In genomic region chr9:45633036-45633435, GRCm38 (mm10) we compare ENCODE assay signal across 8 mouse cellular contexts.
DNase-seq lines count a peak whose midpoint lies in the region; ATAC-seq and TF ChIP-seq lines count a peak whose summit lies in the region.
"Had no signal": no experiment of that assay in that cellular context is flagged by ENCODE, and none has a peak within 500 bp of the region (broad histone marks: within the 10 kb centered on the region; RNA-seq: fewer than 3 reads in every experiment).

No protein-coding gene starts in this region.

- H3K9ac ChIP-seq in kidney, embryonic 15.5 days = no peak overlapping the region
- no peak overlapping the region for H3K9ac ChIP-seq in hindbrain, embryonic 15.5 days
- H3K9ac ChIP-seq: liver, embryonic 15.5 days had no signal

- no peak overlapping the region for H3K4me3 ChIP-seq in kidney, adult 2 months (ENCODE audit: insufficient read depth, low read depth, low read length)
- H3K4me3 ChIP-seq in kidney, embryonic 15.5 days (replicated peaks) = no peak overlapping the region
- H3K4me3 ChIP-seq in hindbrain, embryonic 15.5 days = no peak overlapping the region
- H3K4me3 ChIP-seq: liver, embryonic 15.5 days had no signal

- H3K27ac ChIP-seq in kidney, adult 2 months (ENCODE audit: insufficient read depth, low read depth, low read length) = no peak overlapping the region
- H3K27ac ChIP-seq in kidney, embryonic 15.5 days = no peak overlapping the region
- peak overlapping the region; percentile 79 for H3K27ac ChIP-seq in hindbrain, embryonic 15.5 days (replicated peaks)
- H3K27ac ChIP-seq: liver, embryonic 15.5 days had no signal

- TF ChIP-seq POLR2A in kidney, adult 2 months (IDR thresholded peaks at IDR 0.05; ENCODE audit: low read depth, low read length) = no peak

- H3K4me1 ChIP-seq in kidney, adult 2 months (ENCODE audit: control insufficient read depth, insufficient read depth, low read length) = no peaks in the 10 kb centered on the region
- H3K4me1 ChIP-seq in kidney, embryonic 15.5 days = peaks cover 9% of the 10 kb centered on the region
- peaks cover 22% of the 10 kb centered on the region for H3K4me1 ChIP-seq in hindbrain, embryonic 15.5 days (replicated peaks)
- H3K4me1 ChIP-seq: liver, embryonic 15.5 days had no signal

- H3K4me2 ChIP-seq in kidney, embryonic 15.5 days = no peak overlapping the region
- H3K4me2 ChIP-seq in hindbrain, embryonic 15.5 days = no peak overlapping the region
- H3K4me2 ChIP-seq: liver, embryonic 15.5 days had no signal

- DNase-seq in kidney, adult 2 months = peak; percentile 17
- DNase-seq in Muller cell, postnatal 12 days (ENCODE audit: inconsistent ontology term) = peak; percentile 46
- DNase-seq in cerebellum, adult 11-12 months = peak; percentile 41
- peak; percentile 11 for DNase-seq in skeletal muscle tissue, adult 2 months (ENCODE audit: low read depth, low spot score)
- no peak for DNase-seq in embryo, embryonic 10 days (ENCODE audit: low spot score)

- H3K36me3 ChIP-seq in kidney, adult 2 months (ENCODE audit: control insufficient read depth, insufficient read depth, low read length) = no peaks in the 10 kb centered on the region
- H3K36me3 ChIP-seq in kidney, embryonic 15.5 days = no peaks in the 10 kb centered on the region
- H3K36me3 ChIP-seq in hindbrain, embryonic 15.5 days = no peaks in the 10 kb centered on the region
- H3K36me3 ChIP-seq: liver, embryonic 15.5 days had no signal

- H3K9me3 ChIP-seq in kidney, embryonic 15.5 days (replicated peaks) = no peaks in the 10 kb centered on the region
- H3K9me3 ChIP-seq in hindbrain, embryonic 15.5 days = no peaks in the 10 kb centered on the region
- H3K9me3 ChIP-seq: liver, embryonic 15.5 days had no signal

- H3K27me3 ChIP-seq in kidney, adult 2 months (replicated peaks; ENCODE audit: control insufficient read depth, insufficient read depth, low read length) = no peaks in the 10 kb centered on the region
- no peaks in the 10 kb centered on the region for H3K27me3 ChIP-seq in kidney, embryonic 15.5 days
- H3K27me3 ChIP-seq in hindbrain, embryonic 15.5 days = no peaks in the 10 kb centered on the region
- H3K27me3 ChIP-seq: liver, embryonic 15.5 days had no signal

- ATAC-seq in kidney, embryonic 15.5 days (replicated peaks; ENCODE audit: low FRiP score) = no peak
- ATAC-seq in hindbrain, embryonic 15.5 days (ENCODE audit: low FRiP score, low read depth) = no peak

- WGBS in kidney, adult 2 months = 34% methylated on average over 2 of the region's 2 CpGs
- 45% methylated on average over 2 of the region's 2 CpGs for WGBS in kidney, embryonic 15.5 days
- 30% methylated on average over 2 of the region's 2 CpGs for WGBS in hindbrain, embryonic 15.5 days

- no peak for TF ChIP-seq CTCF in kidney, adult 2 months (conservative IDR thresholded peaks at IDR 0.05; ENCODE audit: insufficient read depth, insufficient read length, low read depth, low read length)
